Mouse (Mus musculus): ENCODE results near the gene Rnd2. TPM values are rescaled to one million over a fixed set of nuclear protein-coding genes. Genes with fewer than 3 reads are reported as not detected.
"Not testable (repeated sequence)": the region's sequence is repeated elsewhere in the genome, so short reads cannot be mapped to it uniquely, and the experiment has no call there.

The Rnd2 gene
- polyA plus RNA-seq, 1 experiment from 2014 or later, result 6.3 TPM

GRCm38 (mm10) chr11:101465869-101466551 lies 1.2 kb downstream of the Rnd2 start, which contains the start of gene Vat1:
Vat1 (minus strand) TSS chr11:101466230.
- WGBS, result 2% methylated on average over 60 of the region's 60 CpGs
- peaks cover 72% of the 10 kb centered on the region for H3K4me1 ChIP-seq
- no peak for DNase-seq (ENCODE audit: low spot score)
- peaks cover 37% of the 10 kb centered on the region for H3K27me3 ChIP-seq (ENCODE audit: low read depth, poor library complexity, severe bottlenecking)
- H3K9me3 ChIP-seq (replicated peaks), result no peaks in the 10 kb centered on the region
- H3K4me3 ChIP-seq, result peak within 1 kb of the TSS; percentile 94
- 0 out of 2 replicates have a peak, but pooled peaks cover 3% of the 10 kb centered on the region for H3K36me3 ChIP-seq
- peak within 1 kb of the TSS; percentile 82 for H3K27ac ChIP-seq

- H3K27ac ChIP-seq; DNase-seq (ENCODE audit: low spot score); H3K36me3 ChIP-seq; H3K9me3 ChIP-seq (replicated peaks): not testable (repeated sequence)
- peak overlapping the region; percentile 67 for H3K4me3 ChIP-seq
- WGBS, result 64% methylated on average over 5 of the region's 5 CpGs
- H3K27me3 ChIP-seq (ENCODE audit: low read depth, poor library complexity, severe bottlenecking), result peaks cover 42% of the 10 kb centered on the region
- peaks cover 72% of the 10 kb centered on the region for H3K4me1 ChIP-seq
These were observed 1.8 kb downstream of the Rnd2 start for GRCm38 (mm10) chr11:101466552-101466950.

- under 1% methylated on average over 54 of the region's 54 CpGs for WGBS
- DNase-seq (ENCODE audit: low spot score), result peak; percentile 87
- peaks cover 46% of the 10 kb centered on the region for H3K27me3 ChIP-seq (ENCODE audit: low read depth, poor library complexity, severe bottlenecking)
- H3K36me3 ChIP-seq, result no peaks in the 10 kb centered on the region
- H3K9me3 ChIP-seq (replicated peaks), result no peaks in the 10 kb centered on the region
- H3K4me1 ChIP-seq, result peaks cover 66% of the 10 kb centered on the region
- H3K27ac ChIP-seq, result peak overlapping the region; percentile 84
- H3K4me3 ChIP-seq, result peak overlapping the region; percentile 94
These were observed 2.9 kb downstream of the Rnd2 start for GRCm38 (mm10) chr11:101467477-101468262.

- DNase-seq (ENCODE audit: low spot score), result peak; percentile 69
- Histone ChIP-seq H3K4me1 (peaks cover 60% of the 10 kb centered on the region), H3K27me3 (ENCODE audit: low read depth, poor library complexity, severe bottlenecking) (peaks cover 46% of the 10 kb centered on the region), H3K36me3 (no peaks in the 10 kb centered on the region), H3K27ac (peak overlapping the region; percentile 84), H3K9me3 (replicated peaks) (no peaks in the 10 kb centered on the region), H3K4me3 (peak overlapping the region; percentile 94)
- WGBS, result under 1% methylated on average over 29 of the region's 31 CpGs
These were observed 3.5 kb downstream of the Rnd2 start for GRCm38 (mm10) chr11:101468263-101468688.

- Histone ChIP-seq H3K4me3 (peak overlapping the region; percentile 94), H3K27me3 (ENCODE audit: low read depth, poor library complexity, severe bottlenecking) (peaks cover 46% of the 10 kb centered on the region), H3K4me1 (peaks cover 56% of the 10 kb centered on the region), H3K9me3 (replicated peaks) (no peaks in the 10 kb centered on the region), H3K27ac (peak overlapping the region; percentile 84), H3K36me3 (no peaks in the 10 kb centered on the region)
- 7% methylated on average over 13 of the region's 13 CpGs for WGBS
- no peak for DNase-seq (ENCODE audit: low spot score)
These were observed 3.9 kb downstream of the Rnd2 start for GRCm38 (mm10) chr11:101468731-101469130.

GRCm38 (mm10) chr11:101469155-101469554 lies 4.4 kb downstream of the Rnd2 start:
- no peak for DNase-seq (ENCODE audit: low spot score)
- Histone ChIP-seq H3K27ac (no peak overlapping the region), H3K36me3 (no peaks in the 10 kb centered on the region), H3K9me3 (replicated peaks) (no peaks in the 10 kb centered on the region), H3K4me3 (peak overlapping the region; percentile 94; the same call in 1 of the 2 replicates), H3K4me1 (peaks cover 52% of the 10 kb centered on the region), H3K27me3 (ENCODE audit: low read depth, poor library complexity, severe bottlenecking) (peaks cover 46% of the 10 kb centered on the region)
- WGBS, result 70% methylated on average over 4 of the region's 4 CpGs

- Histone ChIP-seq H3K9me3 (replicated peaks) (no peaks in the 10 kb centered on the region), H3K27ac (no peak overlapping the region), H3K36me3 (no peaks in the 10 kb centered on the region), H3K27me3 (ENCODE audit: low read depth, poor library complexity, severe bottlenecking) (peaks cover 46% of the 10 kb centered on the region), H3K4me1 (peaks cover 41% of the 10 kb centered on the region), H3K4me3 (no peak overlapping the region)
- DNase-seq (ENCODE audit: low spot score), result no peak
- 73% methylated on average over 7 of the region's 7 CpGs for WGBS
These were observed 5.4 kb downstream of the Rnd2 start for GRCm38 (mm10) chr11:101470206-101470605.

- no peaks in the 10 kb centered on the region for H3K9me3 ChIP-seq (replicated peaks)
- WGBS, result 72% methylated on average over 3 of the region's 3 CpGs
- H3K27me3 ChIP-seq (ENCODE audit: low read depth, poor library complexity, severe bottlenecking), result peaks cover 41% of the 10 kb centered on the region
- peaks cover 27% of the 10 kb centered on the region for H3K4me1 ChIP-seq
- no peak overlapping the region for H3K27ac ChIP-seq
- no peak overlapping the region for H3K4me3 ChIP-seq
- no peaks in the 10 kb centered on the region for H3K36me3 ChIP-seq
- DNase-seq (ENCODE audit: low spot score), result no peak
These were observed 7.1 kb downstream of the Rnd2 start for GRCm38 (mm10) chr11:101471926-101472325.

GRCm38 (mm10) chr11:101472336-101472735 lies 7.5 kb downstream of the Rnd2 start:
- Histone ChIP-seq H3K27me3 (ENCODE audit: low read depth, poor library complexity, severe bottlenecking) (peaks cover 36% of the 10 kb centered on the region), H3K9me3 (replicated peaks) (no peaks in the 10 kb centered on the region), H3K4me1 (peaks cover 24% of the 10 kb centered on the region), H3K36me3 (no peaks in the 10 kb centered on the region), H3K27ac (no peak overlapping the region), H3K4me3 (no peak overlapping the region)
- no peak for DNase-seq (ENCODE audit: low spot score)
- WGBS, result 55% methylated on average over 7 of the region's 7 CpGs

- Histone ChIP-seq H3K27me3 (ENCODE audit: low read depth, poor library complexity, severe bottlenecking) (peaks cover 30% of the 10 kb centered on the region), H3K4me1 (peaks cover 14% of the 10 kb centered on the region)
- not testable (repeated sequence) for H3K4me3 ChIP-seq; H3K9me3 ChIP-seq (replicated peaks); DNase-seq (ENCODE audit: low spot score); H3K36me3 ChIP-seq; H3K27ac ChIP-seq
- 87% methylated on average over 1 of the region's 1 CpGs for WGBS
These were observed 8.9 kb downstream of the Rnd2 start for GRCm38 (mm10) chr11:101473686-101474085.

- peaks cover 15% of the 10 kb centered on the region for H3K4me1 ChIP-seq
- H3K27me3 ChIP-seq (ENCODE audit: low read depth, poor library complexity, severe bottlenecking), result peaks cover 31% of the 10 kb centered on the region
- H3K27ac ChIP-seq, result no peak overlapping the region
- no peak overlapping the region for H3K4me3 ChIP-seq
- no peak for DNase-seq (ENCODE audit: low spot score)
- H3K9me3 ChIP-seq (replicated peaks), result no peaks in the 10 kb centered on the region
- no peaks in the 10 kb centered on the region for H3K36me3 ChIP-seq
- WGBS, result 83% methylated on average over 5 of the region's 5 CpGs
These were observed 9.5 kb downstream of the Rnd2 start for GRCm38 (mm10) chr11:101474298-101474697.

GRCm38 (mm10) chr11:101476361-101476760 lies 11.6 kb downstream of the Rnd2 start:
- peaks cover 16% of the 10 kb centered on the region for H3K4me1 ChIP-seq
- H3K4me3 ChIP-seq; H3K27ac ChIP-seq; DNase-seq (ENCODE audit: low spot score); H3K9me3 ChIP-seq (replicated peaks); H3K36me3 ChIP-seq: not testable (repeated sequence)
- WGBS, result 93% methylated on average over 4 of the region's 4 CpGs
- H3K27me3 ChIP-seq (ENCODE audit: low read depth, poor library complexity, severe bottlenecking), result peaks cover 24% of the 10 kb centered on the region; the same call in 1 of the 2 replicates

- no peak overlapping the region for H3K27ac ChIP-seq
- H3K4me1 ChIP-seq, result peaks cover 15% of the 10 kb centered on the region
- 46% methylated on average over 4 of the region's 4 CpGs for WGBS
- H3K9me3 ChIP-seq (replicated peaks), result no peaks in the 10 kb centered on the region
- H3K4me3 ChIP-seq, result no peak overlapping the region
- H3K27me3 ChIP-seq (ENCODE audit: low read depth, poor library complexity, severe bottlenecking), result peaks cover 18% of the 10 kb centered on the region; the same call in 1 of the 2 replicates
- H3K36me3 ChIP-seq, result no peaks in the 10 kb centered on the region
- DNase-seq (ENCODE audit: low spot score), result no peak
These were observed 12.4 kb downstream of the Rnd2 start for GRCm38 (mm10) chr11:101477194-101477551.
